Mouse (Mus musculus): ENCODE results near the gene Zzef1. TPM values are rescaled to one million over a fixed set of nuclear protein-coding genes. Genes with fewer than 3 reads are reported as not detected.
A peak's percentile ranks its signal among the peaks of the same experiment; 100 is the strongest.

The Zzef1 gene
- polyA plus RNA-seq, 1 experiment from 2014 or later, result 19.5 TPM

GRCm38 (mm10) chr11:72945875-72946559 is 150.0 kb downstream of the Zzef1 start:
- ATAC-seq (no peak), DNase-seq (ENCODE audit: low read depth, low spot score) (no peak)
- in situ Hi-C loops (cut with MboI; ENCODE audit: low pct_unique_long_range_greater_than_20kb), result no loop called here

GRCm38 (mm10) chr11:72946560-72947119 is 150.6 kb downstream of the Zzef1 start:
- ATAC-seq (no peak), DNase-seq (ENCODE audit: low read depth, low spot score) (no peak)
- ChIA-PET CTCF (interaction anchor here (1.3 kb wide), 1 partner anchor 16 kb away, joined by 4 read pairs; no protein-coding TSS in a partner anchor), POLR2A (no interaction called here)
- H3K27me3 ChIP-seq, result peaks cover 4% of the 10 kb centered on the region
- no peak for TF ChIP-seq CTCF (IDR thresholded peaks at IDR 0.05)
- in situ Hi-C loops (cut with MboI; ENCODE audit: low pct_unique_long_range_greater_than_20kb), result no loop called here

More at GRCm38 (mm10) chr11:72945875-72946559, 150.0 kb downstream of the Zzef1 start:
- POLR2A ChIA-PET, result interaction anchor here (0.8 kb wide), 1 partner anchor 16 kb away, joined by 4 read pairs; no protein-coding TSS in a partner anchor
- H3K27me3 ChIP-seq, result peaks cover 4% of the 10 kb centered on the region
- CTCF ChIA-PET, result interaction anchor here (1.3 kb wide), 1 partner anchor 17 kb away, joined by 4 read pairs; no protein-coding TSS in a partner anchor
- no peak for TF ChIP-seq CTCF (IDR thresholded peaks at IDR 0.05)

- in situ Hi-C loops (cut with MboI; ENCODE audit: low pct_unique_long_range_greater_than_20kb), result no loop called here
- DNase-seq (ENCODE audit: low read depth, low spot score) (no peak), ATAC-seq (no peak)
- ChIA-PET POLR2A (no interaction called here), CTCF (interaction anchor here (1.0 kb wide), 1 partner anchor 53 kb away, joined by 3 read pairs; no protein-coding TSS in a partner anchor)
- no peak for TF ChIP-seq CTCF (IDR thresholded peaks at IDR 0.05)
- peaks cover 4% of the 10 kb centered on the region for H3K27me3 ChIP-seq
Observed at GRCm38 (mm10) chr11:72947840-72948239, 151.8 kb downstream of the Zzef1 start.

GRCm38 (mm10) chr11:72948254-72948653 is 152.2 kb downstream of the Zzef1 start:
- no peak for TF ChIP-seq CTCF (IDR thresholded peaks at IDR 0.05)
- CTCF ChIA-PET, result interaction anchor here (1.0 kb wide), 1 partner anchor 52 kb away, joined by 3 read pairs; no protein-coding TSS in a partner anchor
- peaks cover 4% of the 10 kb centered on the region for H3K27me3 ChIP-seq
- DNase-seq (ENCODE audit: low read depth, low spot score) (no peak), ATAC-seq (no peak)
- in situ Hi-C loops (cut with MboI; ENCODE audit: low pct_unique_long_range_greater_than_20kb), result no loop called here
- POLR2A ChIA-PET, result no interaction called here

GRCm38 (mm10) chr11:72951137-72952000 is 155.3 kb downstream of the Zzef1 start:
- no peak for TF ChIP-seq CTCF (IDR thresholded peaks at IDR 0.05)
- in situ Hi-C loops (cut with MboI; ENCODE audit: low pct_unique_long_range_greater_than_20kb), result no loop called here
- ATAC-seq, result no peak

GRCm38 (mm10) chr11:72952226-72952625 is 156.2 kb downstream of the Zzef1 start:
- in situ Hi-C loops (cut with MboI; ENCODE audit: low pct_unique_long_range_greater_than_20kb), result no loop called here
- TF ChIP-seq CTCF (IDR thresholded peaks at IDR 0.05), result no peak
- CTCF ChIA-PET, result interaction anchor here (1.1 to 1.7 kb wide), 4 partner anchors 15 to 53 kb away, joined by 3 read pairs; no protein-coding TSS in a partner anchor
- POLR2A ChIA-PET, result no interaction called here
- H3K27me3 ChIP-seq, result no peaks in the 10 kb centered on the region
- ATAC-seq (no peak), DNase-seq (ENCODE audit: low read depth, low spot score) (no peak)

More at GRCm38 (mm10) chr11:72951137-72952000, 155.3 kb downstream of the Zzef1 start:
- no peak for DNase-seq (ENCODE audit: low read depth, low spot score)
- POLR2A ChIA-PET, result no interaction called here
- CTCF ChIA-PET, result interaction anchor here (1.3 to 1.7 kb wide), 2 partner anchors 14 to 16 kb away, joined by 3 read pairs; no protein-coding TSS in a partner anchor
- no peaks in the 10 kb centered on the region for H3K27me3 ChIP-seq

- in situ Hi-C loops (cut with MboI; ENCODE audit: low pct_unique_long_range_greater_than_20kb), result no loop called here
- CTCF ChIA-PET, result interaction anchor here (1.1 to 1.7 kb wide), 4 partner anchors 15 to 53 kb away, joined by 3 read pairs; no protein-coding TSS in a partner anchor
- no peaks in the 10 kb centered on the region for H3K27me3 ChIP-seq
- POLR2A ChIA-PET, result no interaction called here
- ATAC-seq (no peak), DNase-seq (ENCODE audit: low read depth, low spot score) (no peak)
- no peak for TF ChIP-seq CTCF (IDR thresholded peaks at IDR 0.05)
Observed at GRCm38 (mm10) chr11:72952697-72953096, 156.7 kb downstream of the Zzef1 start.

GRCm38 (mm10) chr11:72953116-72953439 is 157.1 kb downstream of the Zzef1 start:
- no peaks in the 10 kb centered on the region for H3K27me3 ChIP-seq
- in situ Hi-C loops (cut with MboI; ENCODE audit: low pct_unique_long_range_greater_than_20kb), result no loop called here
- ATAC-seq, result no peak
- CTCF ChIA-PET, result interaction anchor here (1.1 to 1.7 kb wide), 3 partner anchors 18 to 53 kb away, joined by 3 read pairs; no protein-coding TSS in a partner anchor
- POLR2A ChIA-PET, result no interaction called here
- no peak for TF ChIP-seq CTCF (IDR thresholded peaks at IDR 0.05)
- DNase-seq (ENCODE audit: low read depth, low spot score), result no peak

- TF ChIP-seq CTCF (IDR thresholded peaks at IDR 0.05), result no peak
- ChIA-PET CTCF (interaction anchor here (0.7 to 1.2 kb wide), 3 partner anchors 10 to 52 kb away, joined by 3 to 4 read pairs (median 3); no protein-coding TSS in a partner anchor), POLR2A (no interaction called here)
Observed at GRCm38 (mm10) chr11:72953440-72954151, 157.6 kb downstream of the Zzef1 start.

GRCm38 (mm10) chr11:72954216-72954615 is 158.2 kb downstream of the Zzef1 start:
- TF ChIP-seq CTCF (IDR thresholded peaks at IDR 0.05), result no peak
- H3K27me3 ChIP-seq, result no peaks in the 10 kb centered on the region
- ChIA-PET POLR2A (no interaction called here), CTCF (interaction anchor here (0.7 kb wide), 1 partner anchor 10 kb away, joined by 4 read pairs; no protein-coding TSS in a partner anchor)
- ATAC-seq, result no peak
- no peak for DNase-seq (ENCODE audit: low read depth, low spot score)
- in situ Hi-C loops (cut with MboI; ENCODE audit: low pct_unique_long_range_greater_than_20kb), result no loop called here

More at GRCm38 (mm10) chr11:72953440-72954151, 157.6 kb downstream of the Zzef1 start:
- ATAC-seq (peak; percentile 41), DNase-seq (ENCODE audit: low read depth, low spot score) (no peak)
- no peaks in the 10 kb centered on the region for H3K27me3 ChIP-seq
- in situ Hi-C loops (cut with MboI; ENCODE audit: low pct_unique_long_range_greater_than_20kb), result no loop called here

All from Patski (cell line).